8 mouse cellular contexts compared by ENCODE assay signal in the genomic region with DNA sequence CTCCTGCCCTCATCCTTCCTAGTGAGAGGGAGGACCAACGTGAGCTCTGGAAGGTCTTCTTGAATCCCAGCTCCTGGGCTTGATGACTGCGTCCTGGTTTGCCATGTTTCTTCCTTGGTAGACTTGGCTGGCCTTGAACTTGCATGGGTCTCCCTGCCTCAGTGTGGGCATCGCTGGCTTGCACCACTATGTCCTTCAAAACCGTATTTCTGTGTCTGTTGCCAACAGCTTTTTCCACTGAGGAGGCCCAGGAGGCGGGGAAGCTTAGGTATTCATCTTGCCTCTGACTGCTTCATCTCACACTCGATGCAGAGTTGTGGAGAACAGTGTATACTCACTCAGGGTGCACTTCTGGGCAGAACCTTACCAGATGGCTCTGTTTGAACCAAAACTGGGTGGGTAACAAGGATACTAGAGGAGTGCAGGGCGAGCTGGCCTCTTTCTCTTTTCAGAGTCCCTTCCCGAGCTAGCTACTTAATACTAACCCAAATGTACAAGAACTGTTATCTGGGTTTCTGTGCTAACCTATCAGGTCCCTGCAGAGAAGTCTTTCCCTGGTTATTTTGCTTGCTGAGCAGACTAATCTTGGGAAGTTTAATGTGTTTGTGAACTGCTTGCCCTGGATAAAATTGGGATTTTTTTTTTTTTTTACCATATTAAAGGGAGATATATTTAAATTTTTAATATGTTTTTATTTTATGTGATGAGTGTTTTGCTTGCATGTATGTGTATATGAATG. TPM values are rescaled to one million over a fixed set of nuclear protein-coding genes. Genes with fewer than 3 reads are reported as not detected.
DNase-seq lines count a peak whose midpoint lies in the region; ATAC-seq and TF ChIP-seq lines count a peak whose summit lies in the region.

No protein-coding gene starts in this region.

- H3K36me3 ChIP-seq in heart, adult 2 months (ENCODE audit: control insufficient read depth, insufficient read depth, low read length), result peaks cover 13% of the 10 kb centered on the region
- H3K36me3 ChIP-seq in CH12.LX (replicated peaks in 1 of 2; ENCODE audit: control insufficient read depth in 1 of 2, insufficient read depth in 1 of 2, low read length in 1 of 2), result peaks cover 8 to 31% of the 10 kb centered on the region in 2 experiments
- no peaks in the 10 kb centered on the region for H3K36me3 ChIP-seq in midbrain, postnatal 0 days (ENCODE audit: insufficient read depth, low read length)

- no peak for TF ChIP-seq EP300 in heart, adult 2 months (IDR thresholded peaks at IDR 0.05; ENCODE audit: insufficient read depth, low read depth, low read length)
- TF ChIP-seq EP300 in CH12.LX (IDR thresholded peaks at IDR 0.05; ENCODE audit: low read length), result no peak

- peaks cover 7% of the 10 kb centered on the region; the same call in 1 of the 2 replicates for H3K79me2 ChIP-seq in heart, adult 2 months (replicated peaks; ENCODE audit: control insufficient read depth, insufficient read depth, low read length)
- peaks cover 11% of the 10 kb centered on the region for H3K79me2 ChIP-seq in CH12.LX (replicated peaks; ENCODE audit: control insufficient read depth, extremely low read depth, insufficient read depth, poor library complexity, severe bottlenecking)

- WGBS in heart, adult 2 months, result 12% methylated on average over 8 of the region's 8 CpGs
- WGBS in midbrain, postnatal 0 days, result 23% methylated on average over 8 of the region's 8 CpGs

- TF ChIP-seq POLR2A in heart, adult 2 months (IDR thresholded peaks at IDR 0.05; ENCODE audit: insufficient read depth, low read depth, low read length), result no peak
- TF ChIP-seq POLR2A in CH12.LX (IDR thresholded peaks at IDR 0.05; ENCODE audit: low read depth, low read length), result no peak

- TF ChIP-seq CTCF in heart, adult 2 months (IDR thresholded peaks at IDR 0.05), result no peak
- no peak for TF ChIP-seq CTCF in CH12.LX (conservative IDR thresholded peaks at IDR 0.05 in 1 of 2, IDR thresholded peaks at IDR 0.05 in 1 of 2; ENCODE audit: low read depth in 2 of 2, low read length in 2 of 2)
- no peak for TF ChIP-seq CTCF in midbrain, postnatal 0 days (IDR thresholded peaks at IDR 0.05)

- no peaks in the 10 kb centered on the region for H3K9me3 ChIP-seq in CH12.LX (replicated peaks; ENCODE audit: low read length)
- H3K9me3 ChIP-seq in midbrain, postnatal 0 days (ENCODE audit: low read length), result no peaks in the 10 kb centered on the region

- no peaks in the 10 kb centered on the region for H3K27me3 ChIP-seq in heart, adult 2 months (ENCODE audit: control insufficient read depth, insufficient read depth, low read length)
- no peaks in the 10 kb centered on the region for H3K27me3 ChIP-seq in CH12.LX (replicated peaks)
- no peaks in the 10 kb centered on the region for H3K27me3 ChIP-seq in midbrain, postnatal 0 days (ENCODE audit: insufficient read depth, low read length)

- no peak for ATAC-seq in midbrain, postnatal 0 days (ENCODE audit: low FRiP score)

- dilution Hi-C loops in CH12.LX (cut with MboI; ENCODE audit: extremely low pct_ligation_motif_present, extremely low pct_unique_long_range_greater_than_20kb, low sequenced_read_pairs), result no loop called here

- peak overlapping the region; percentile 40 for H3K4me2 ChIP-seq in CH12.LX (ENCODE audit: insufficient read depth, low read depth, poor library complexity, severe bottlenecking)
- H3K4me2 ChIP-seq in midbrain, postnatal 0 days (ENCODE audit: low read depth, low read length, poor library complexity, severe bottlenecking), result peak overlapping the region; percentile 77

- intact Hi-C loops in heart, adult 2 months (cut with DNase I), result loop anchor here (2.0 to 10.0 kb wide), 2 partner anchors 73 to 219 kb away; a partner anchor contains a TSS

- in situ Hi-C loops in CH12.LX (cut with MboI; ENCODE audit: low pct_ligation_motif_present, low pct_unique_long_range_greater_than_20kb, low sequenced_read_pairs), result no loop called here

- H3K27ac ChIP-seq in heart, adult 2 months, result peak overlapping the region; percentile 80
- no peak overlapping the region for H3K27ac ChIP-seq in CH12.LX (ENCODE audit: insufficient read depth, low read depth)
- peak overlapping the region; percentile 86 for H3K27ac ChIP-seq in midbrain, postnatal 0 days (ENCODE audit: low read depth, low read length)

- H3K9ac ChIP-seq in heart, adult 2 months (ENCODE audit: low read depth, low read length), result peak overlapping the region; percentile 91
- H3K9ac ChIP-seq in CH12.LX (ENCODE audit: insufficient read depth, low read depth), result peak overlapping the region; percentile 77
- H3K9ac ChIP-seq in midbrain, postnatal 0 days (replicated peaks; ENCODE audit: low read length, poor library complexity, severe bottlenecking), result peak overlapping the region; percentile 96

- peak; percentile 25 to 42 for DNase-seq in heart, adult 2 months
- no peak for DNase-seq in heart, postnatal 4 days
- peak; percentile 15 for DNase-seq in CH12.LX (ENCODE audit: extremely low read depth)
- peak; percentile 39 for DNase-seq in cerebellum, adult 9-10 months
- DNase-seq in forelimb bud, embryonic 11.5 days (ENCODE audit: low read depth, low spot score), result peak; percentile 9
- peak; percentile 12 to 17 for DNase-seq in kidney, postnatal 36 days
- no peak for DNase-seq in midbrain, postnatal 0 days (ENCODE audit: low spot score)
- DNase-seq in urinary bladder, adult 2 months (ENCODE audit: low spot score), result no peak

- peaks cover 12% of the 10 kb centered on the region for H3K4me1 ChIP-seq in heart, adult 2 months (ENCODE audit: control insufficient read depth, insufficient read depth, low read length)
- peaks cover 4 to 31% of the 10 kb centered on the region in 2 experiments; a peak in 3 of 4 replicates for H3K4me1 ChIP-seq in CH12.LX (ENCODE audit: control insufficient read depth in 1 of 2, insufficient read depth in 2 of 2)
- H3K4me1 ChIP-seq in midbrain, postnatal 0 days (ENCODE audit: insufficient read depth, low read length), result no peaks in the 10 kb centered on the region

- peak overlapping the region; percentile 91 for H3K4me3 ChIP-seq in heart, adult 2 months
- H3K4me3 ChIP-seq in CH12.LX (replicated peaks in 1 of 3; ENCODE audit: low read depth in 2 of 3, low read length in 2 of 3, poor library complexity in 1 of 3), result peak overlapping the region; percentile 74 to 96 (median 95)
- peak overlapping the region; percentile 90 for H3K4me3 ChIP-seq in midbrain, postnatal 0 days (ENCODE audit: low read depth, low read length)

- no peak for TF ChIP-seq RAD21 in CH12.LX (IDR thresholded peaks at IDR 0.05; ENCODE audit: low read depth, low read length)

TF ChIP-seq in CH12.LX, 34 proteins besides CTCF, POLR2A, EP300 and RAD21:
- no peak for TF ChIP-seq POLR2AphosphoS2 (IDR thresholded peaks at IDR 0.05; ENCODE audit: low read depth, low read length)
- no peak for TF ChIP-seq USF1 (IDR thresholded peaks at IDR 0.05; ENCODE audit: low read depth, low read length)
- TF ChIP-seq KAT2A (IDR thresholded peaks at IDR 0.05; ENCODE audit: insufficient replicate concordance, low read length), result no peak
- TF ChIP-seq MEF2A (IDR thresholded peaks at IDR 0.05; ENCODE audit: borderline replicate concordance, low read depth, low read length), result no peak
- TF ChIP-seq ETS1 (conservative IDR thresholded peaks at IDR 0.05; ENCODE audit: low read depth, low read length), result no peak
- no peak for TF ChIP-seq MXI1 (IDR thresholded peaks at IDR 0.05; ENCODE audit: low read depth, low read length)
- TF ChIP-seq ZC3H11A (IDR thresholded peaks at IDR 0.05; ENCODE audit: low read depth, low read length), result no peak

RNA-seq across cellular contexts. Expression of a gene that starts 1.0 kb away (rescaled TPM):
- 10 to 100 TPM; 17.1 to 20.6 TPM for total RNA-seq in heart, adult 2 months (2021)
- 14.3 and 23.4 TPM in 2 replicates for polyA plus RNA-seq in heart, adult 2 months (2012; rRNA removed)
- 10 to 100 TPM; 17.7 to 20.1 TPM for total RNA-seq in heart, postnatal 4 days (2021)
- total RNA-seq in CH12.LX (2012; rRNA removed), result 12.4 and 15.4 TPM in 2 replicates
- total RNA-seq in CH12.LX (2014; rRNA removed), result 11.3 and 12.4 TPM in 2 replicates
- 18.6 and 19.2 TPM in 2 replicates for polyA plus RNA-seq in CH12.LX (2012; ENCODE audit: insufficient read length, low read depth)
- total RNA-seq in midbrain, postnatal 0 days (2014; rRNA removed), result 32.8 and 36.8 TPM in 2 replicates
- polyA plus RNA-seq in midbrain, postnatal 0 days (2015; fragmentation: Nextera tagmentation; extraction: Ambion mirVana), result 24.2 and 24.8 TPM in 2 replicates
- polyA plus RNA-seq in urinary bladder, adult 2 months (2012; rRNA removed), result 30.0 and 34.6 TPM in 2 replicates

RNA-seq across cellular contexts. Expression of a gene that starts 6.0 kb away (rescaled TPM):
- total RNA-seq in heart, adult 2 months (2021), result 10 to 100 TPM; 20.3 to 20.5 TPM
- polyA plus RNA-seq in heart, adult 2 months (2012; rRNA removed), result 9.9 and 11.0 TPM in 2 replicates
- total RNA-seq in heart, postnatal 4 days (2021), result 10 to 100 TPM; 28.9 to 30.9 TPM
- 154 and 177 TPM in 2 replicates for total RNA-seq in CH12.LX (2012; rRNA removed)
- total RNA-seq in CH12.LX (2014; rRNA removed), result 19.9 and 20.7 TPM in 2 replicates
- 44.5 and 50.8 TPM in 2 replicates for polyA plus RNA-seq in CH12.LX (2012; ENCODE audit: insufficient read length, low read depth)
- 10.5 and 10.7 TPM in 2 replicates for total RNA-seq in midbrain, postnatal 0 days (2014; rRNA removed)
- 12.8 and 13.3 TPM in 2 replicates for polyA plus RNA-seq in midbrain, postnatal 0 days (2015; fragmentation: Nextera tagmentation; extraction: Ambion mirVana)
- 30.8 and 31.4 TPM in 2 replicates for polyA plus RNA-seq in urinary bladder, adult 2 months (2012; rRNA removed)

RNA-seq across cellular contexts. Expression of a gene that starts 27.2 kb away (rescaled TPM):
- not detected for total RNA-seq in heart, adult 2 months (2021)
- not detected in 2 replicates for polyA plus RNA-seq in heart, adult 2 months (2012; rRNA removed)
- total RNA-seq in heart, postnatal 4 days (2021), result not detected
- not detected in 2 replicates for total RNA-seq in CH12.LX (2012; rRNA removed)
- total RNA-seq in CH12.LX (2014; rRNA removed), result not detected in 2 replicates
- polyA plus RNA-seq in CH12.LX (2012; ENCODE audit: insufficient read length, low read depth), result not detected in 2 replicates
- not detected in 2 replicates for total RNA-seq in midbrain, postnatal 0 days (2014; rRNA removed)
- polyA plus RNA-seq in midbrain, postnatal 0 days (2015; fragmentation: Nextera tagmentation; extraction: Ambion mirVana), result not detected in 2 replicates
- not detected in 2 replicates for polyA plus RNA-seq in urinary bladder, adult 2 months (2012; rRNA removed)

RNA-seq across cellular contexts. Expression of a gene that starts 46.3 kb away (rescaled TPM):
- total RNA-seq in heart, adult 2 months (2021), result under 1 TPM; 0.07 to 0.21 TPM
- polyA plus RNA-seq in heart, adult 2 months (2012; rRNA removed), result 0.21 and 0.70 TPM in 2 replicates
- total RNA-seq in heart, postnatal 4 days (2021), result 1 to 10 TPM in 1 of 2 experiments, under 1 TPM in 1; 0.61 to 1.3 TPM
- not detected in 2 replicates for total RNA-seq in CH12.LX (2012; rRNA removed)
- not detected in 2 replicates for total RNA-seq in CH12.LX (2014; rRNA removed)
- polyA plus RNA-seq in CH12.LX (2012; ENCODE audit: insufficient read length, low read depth), result not detected in 2 replicates
- 0.44 and 0.61 TPM in 2 replicates for total RNA-seq in midbrain, postnatal 0 days (2014; rRNA removed)
- 0.52 and 0.63 TPM in 2 replicates for polyA plus RNA-seq in midbrain, postnatal 0 days (2015; fragmentation: Nextera tagmentation; extraction: Ambion mirVana)
- polyA plus RNA-seq in urinary bladder, adult 2 months (2012; rRNA removed), result 0.15 and 0.66 TPM in 2 replicates

Comparison
In these comparisons a context has a peak if more than half of its experiments do, and no peak if none do; other contexts are left out.
1. DNase-seq: peak in heart, adult 2 months (2 of 2), CH12.LX (single experiment), cerebellum, adult 9-10 months (single experiment), forelimb bud, embryonic 11.5 days (single experiment) and kidney, postnatal 36 days (2 of 2); none in heart, postnatal 4 days (single experiment), midbrain, postnatal 0 days (single experiment) and urinary bladder, adult 2 months (single experiment).
2. Peak in every context shown above with its lines, with median percentiles within 50 percentile points of each other: H3K4me3 ChIP-seq and H3K9ac ChIP-seq.